Mouse (Mus musculus) CH12.LX (cell line): ENCODE data around the gene Tmem9. TPM values are rescaled to one million over a fixed set of nuclear protein-coding genes. Genes with fewer than 3 reads are reported as not detected.

ENCODE experiments used
- DNase-seq: peaks from one replicate; pipeline ENCODE4 v3.0.0-alpha.2; 2013; ENCODE audit errors: extremely low read depth
- H3K27ac ChIP-seq: 2 replicates; pipeline ENCODE4 v1.5.1; 2012; ENCODE audit warnings: low read depth, mild to moderate bottlenecking, control low read depth, moderate library complexity; ENCODE audit not compliant: insufficient read depth
- H3K27me3 ChIP-seq: replicated peaks from 2 replicates; pipeline ENCODE3; 2012; ENCODE audit warnings: inconsistent platforms
- H3K36me3 ChIP-seq, 2 experiments: replicated peaks in 1 of 2; 2 replicates each; pipeline versions ENCODE3 to v1.6.1; 2012; ENCODE audit warnings: inconsistent platforms in 1 of 2, low read length in 1 of 2, mild to moderate bottlenecking in 1 of 2, mixed read lengths in 1 of 2, moderate library complexity in 1 of 2; ENCODE audit not compliant: control insufficient read depth in 1 of 2, insufficient read depth in 1 of 2
- H3K4me1 ChIP-seq, 2 experiments: 2 replicates each; pipeline ENCODE4 v1.6.1; 2012; ENCODE audit warnings: inconsistent platforms in 1 of 2, moderate library complexity in 1 of 2; ENCODE audit not compliant: insufficient read depth in 2 of 2, control insufficient read depth in 1 of 2
- H3K4me2 ChIP-seq: 2 replicates; pipeline ENCODE4 v1.6.1; 2012; ENCODE audit warnings: low read depth, mild to moderate bottlenecking, control low read depth; ENCODE audit not compliant: poor library complexity, insufficient read depth, severe bottlenecking
- H3K4me3 ChIP-seq, 3 experiments: fragments of 150-350 bp in 1 of 3; sonication (generic) in 1 of 3; replicated peaks in 1 of 3; 2 replicates each; pipeline versions ENCODE3 to v1.5.1; 2011 to 2012; ENCODE audit warnings: low read depth in 2 of 3, low read length in 2 of 3, mild to moderate bottlenecking in 2 of 3, moderate library complexity in 2 of 3, control low read depth in 1 of 3, improper control_type of control experiment in 1 of 3, inconsistent platforms in 1 of 3, mixed read lengths in 1 of 3; ENCODE audit not compliant: poor library complexity in 1 of 3
- H3K79me2 ChIP-seq: replicated peaks from 2 replicates; pipeline ENCODE4 v1.6.1; 2012; ENCODE audit warnings: mild to moderate bottlenecking, moderate library complexity; ENCODE audit not compliant: control insufficient read depth, poor library complexity, insufficient read depth, severe bottlenecking; ENCODE audit errors: extremely low read depth
- H3K9ac ChIP-seq: 2 replicates; pipeline ENCODE4 v1.6.1; 2012; ENCODE audit warnings: low read depth, mild to moderate bottlenecking, control low read depth, moderate library complexity; ENCODE audit not compliant: insufficient read depth
- H3K9me3 ChIP-seq: replicated peaks from 2 replicates; pipeline ENCODE3; 2012; ENCODE audit warnings: low read length, inconsistent platforms, mixed read lengths
- BHLHE40 ChIP-seq: IDR thresholded peaks from 2 replicates; pipeline ENCODE4 v1.6.1; 2011; ENCODE audit warnings: mild to moderate bottlenecking, low read depth, low read length, improper control_type of control experiment
- CTCF ChIP-seq, 2 experiments: IDR thresholded peaks in 1 of 2; conservative IDR thresholded peaks in 1 of 2; 2 replicates each; pipeline ENCODE4 v1.5.1; 2011 to 2012; ENCODE audit warnings: low read depth in 2 of 2, low read length in 2 of 2, improper control_type of control experiment in 1 of 2, inconsistent platforms in 1 of 2, mild to moderate bottlenecking in 1 of 2, moderate library complexity in 1 of 2
- E2F4 ChIP-seq: IDR thresholded peaks from 2 replicates; pipeline ENCODE4 v1.6.1; 2011; ENCODE audit warnings: low read depth, low read length, improper control_type of control experiment; ENCODE audit not compliant: insufficient replicate concordance
- ETS1 ChIP-seq: conservative IDR thresholded peaks from 2 replicates; pipeline ENCODE4 v1.6.1; 2012; ENCODE audit warnings: low read depth, mild to moderate bottlenecking, inconsistent platforms, low read length, improper control_type of control experiment, moderate library complexity
- HCFC1 ChIP-seq: IDR thresholded peaks from 2 replicates; pipeline ENCODE4 v1.6.1; 2012; ENCODE audit warnings: low read depth, mild to moderate bottlenecking, inconsistent platforms, low read length, improper control_type of control experiment
- JUND ChIP-seq: conservative IDR thresholded peaks from 2 replicates; pipeline ENCODE4 v1.6.1; 2011; ENCODE audit warnings: low read depth, low read length, improper control_type of control experiment
- KAT2A ChIP-seq: IDR thresholded peaks from 2 replicates; pipeline ENCODE4 v1.6.1; 2012; ENCODE audit warnings: low read length, improper control_type of control experiment, inconsistent platforms; ENCODE audit not compliant: insufficient replicate concordance
- MAX ChIP-seq: IDR thresholded peaks from 2 replicates; pipeline ENCODE4 v1.6.1; 2011; ENCODE audit warnings: low read length, improper control_type of control experiment
- MAZ ChIP-seq: IDR thresholded peaks from 2 replicates; pipeline ENCODE4 v1.6.1; 2012; ENCODE audit warnings: low read depth, mild to moderate bottlenecking, inconsistent platforms, low read length, improper control_type of control experiment, moderate library complexity
- MXI1 ChIP-seq: IDR thresholded peaks from 2 replicates; pipeline ENCODE4 v1.6.1; 2011; ENCODE audit warnings: mild to moderate bottlenecking, low read depth, low read length, improper control_type of control experiment
- MYC ChIP-seq: IDR thresholded peaks from 2 replicates; pipeline ENCODE4 v1.6.1; 2011; ENCODE audit warnings: low read depth, mild to moderate bottlenecking, improper control_type of control experiment, low read length
- NELFE ChIP-seq: IDR thresholded peaks from 2 replicates; pipeline ENCODE4 v1.6.1; 2011; ENCODE audit warnings: low read depth, low read length, improper control_type of control experiment
- NRF1 ChIP-seq: IDR thresholded peaks from 2 replicates; pipeline ENCODE4 v1.6.1; 2014; ENCODE audit warnings: low read depth, mild to moderate bottlenecking, inconsistent platforms, low read length, improper control_type of control experiment, moderate library complexity
- POLR2A ChIP-seq: IDR thresholded peaks from 2 replicates; pipeline ENCODE4 v1.6.1; 2011; ENCODE audit warnings: low read depth, mild to moderate bottlenecking, improper control_type of control experiment, low read length
- POLR2AphosphoS2 ChIP-seq: IDR thresholded peaks from 2 replicates; pipeline ENCODE4 v1.6.1; 2011; ENCODE audit warnings: low read depth, low read length, improper control_type of control experiment
- RAD21 ChIP-seq: IDR thresholded peaks from 2 replicates; pipeline ENCODE4 v1.6.1; 2011; ENCODE audit warnings: low read depth, mild to moderate bottlenecking, low read length, improper control_type of control experiment, moderate library complexity
- RCOR1 ChIP-seq: conservative IDR thresholded peaks from 2 replicates; pipeline ENCODE4 v1.6.1; 2012; ENCODE audit warnings: low read depth, mild to moderate bottlenecking, inconsistent platforms, low read length, improper control_type of control experiment
- SIN3A ChIP-seq: IDR thresholded peaks from 2 replicates; pipeline ENCODE4 v1.6.1; 2012; ENCODE audit warnings: low read length, improper control_type of control experiment, inconsistent platforms
- TBP ChIP-seq: conservative IDR thresholded peaks from 2 replicates; pipeline ENCODE4 v1.6.1; 2011; ENCODE audit warnings: low read depth, low read length, improper control_type of control experiment
- TCF12 ChIP-seq: IDR thresholded peaks from 2 replicates; pipeline ENCODE4 v1.6.1; 2014; ENCODE audit warnings: low read depth, mild to moderate bottlenecking, inconsistent platforms, low read length, improper control_type of control experiment
- UBTF ChIP-seq: IDR thresholded peaks from 2 replicates; pipeline ENCODE4 v1.6.1; 2012; ENCODE audit warnings: low read depth, mild to moderate bottlenecking, inconsistent platforms, low read length, improper control_type of control experiment, moderate library complexity
- USF2 ChIP-seq: conservative IDR thresholded peaks from 2 replicates; pipeline ENCODE4 v1.6.1; 2011; ENCODE audit warnings: low read depth, low read length, improper control_type of control experiment
- ZKSCAN1 ChIP-seq: IDR thresholded peaks from 2 replicates; pipeline ENCODE4 v1.6.1; 2012; ENCODE audit warnings: low read depth, inconsistent platforms, low read length, improper control_type of control experiment, borderline replicate concordance
- ZMIZ1 ChIP-seq: IDR thresholded peaks from 2 replicates; pipeline ENCODE4 v1.6.1; 2012; ENCODE audit warnings: low read depth, mild to moderate bottlenecking, inconsistent platforms, low read length, improper control_type of control experiment
- ZNF384 ChIP-seq: IDR thresholded peaks from 2 replicates; pipeline ENCODE4 v1.6.1; 2012; ENCODE audit warnings: low read depth, low read length, improper control_type of control experiment, inconsistent platforms
- dilution Hi-C: fragments of 300-500 bp; cut with MboI; formaldehyde crosslinking; loops from 2 replicates; pipeline ENCODE4 v1.14.3; 2020; ENCODE audit warnings: low sequenced_read_pairs; ENCODE audit not compliant: extremely low pct_unique_long_range_greater_than_20kb, extremely low pct_ligation_motif_present
- in situ Hi-C: fragments of 300-500 bp; cut with MboI; formaldehyde crosslinking; loops from 3 replicates; pipeline ENCODE4 v1.14.3; 2019; ENCODE audit warnings: low sequenced_read_pairs, low pct_ligation_motif_present, low pct_unique_long_range_greater_than_20kb, mixed read lengths
- polyA plus RNA-seq: library from polyadenylated mRNA; unstranded; fragments of >175 nt; gene quantifications from 2 replicates; pipeline ENCODE4 v1.2.1, GENCODE M21; 2012; ENCODE audit warnings: low read depth; ENCODE audit not compliant: insufficient read length
- total RNA-seq, 2 experiments: library from RNA; depleted of rRNA; stranded (reverse); fragments of 300-350 nt in 1 of 2; fragments of >200 nt in 1 of 2; gene quantifications; 2 replicates each; pipeline ENCODE4 v1.2.3; 2012 to 2014

The Tmem9 gene
- total and polyA plus RNA-seq, 3 experiments = 22.2 to 28.2 (median 23.9) TPM

DNA sequence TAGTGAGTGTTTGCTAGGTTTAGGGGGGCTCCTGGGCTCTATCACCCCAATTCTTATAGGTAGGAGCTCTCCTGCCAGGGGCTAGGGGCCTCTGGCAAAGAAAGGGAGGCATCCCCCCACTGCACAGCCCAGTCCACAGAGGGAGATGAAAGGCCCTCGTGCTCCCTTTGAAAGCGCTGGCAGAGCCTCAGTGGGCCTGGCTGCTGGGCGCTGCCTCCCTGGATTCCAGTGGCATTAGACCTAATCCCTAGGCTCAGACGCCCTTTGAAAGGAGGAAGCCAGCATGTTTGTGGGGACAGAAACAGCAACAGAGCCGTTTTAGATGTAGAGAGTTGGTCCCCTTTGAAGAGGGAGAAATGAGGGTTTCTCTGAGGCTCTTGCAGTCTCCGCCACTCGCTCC, 22.3 kb downstream of the Tmem9 start:
- Histone ChIP-seq H3K27me3 (no peaks in the 10 kb centered on the region), H3K9me3 (no peaks in the 10 kb centered on the region), H3K36me3 (peaks cover 49 to 99% of the 10 kb centered on the region in 2 experiments), H3K79me2 (no peaks in the 10 kb centered on the region), H3K4me1 (peaks cover 0 to 18% of the 10 kb centered on the region in 2 experiments; a peak in 2 of 4 replicates), H3K27ac (no peak overlapping the region), H3K4me2 (no peak overlapping the region), H3K9ac (no peak overlapping the region), H3K4me3 (no peak overlapping the region)
- dilution Hi-C loops = no loop called here
- in situ Hi-C loops = no loop called here
- TF ChIP-seq ZNF384 (no peak), MYC (no peak), POLR2A (no peak), E2F4 (no peak), BHLHE40 (no peak), ZKSCAN1 (no peak), ETS1 (no peak), USF2 (no peak), TBP (no peak), TCF12 (no peak), NRF1 (no peak), POLR2AphosphoS2 (no peak), MAZ (no peak), KAT2A (no peak), UBTF (no peak), SIN3A (no peak), NELFE (no peak), JUND (no peak), RAD21 (no peak), MXI1 (no peak)
- DNase-seq = no peak

DNA sequence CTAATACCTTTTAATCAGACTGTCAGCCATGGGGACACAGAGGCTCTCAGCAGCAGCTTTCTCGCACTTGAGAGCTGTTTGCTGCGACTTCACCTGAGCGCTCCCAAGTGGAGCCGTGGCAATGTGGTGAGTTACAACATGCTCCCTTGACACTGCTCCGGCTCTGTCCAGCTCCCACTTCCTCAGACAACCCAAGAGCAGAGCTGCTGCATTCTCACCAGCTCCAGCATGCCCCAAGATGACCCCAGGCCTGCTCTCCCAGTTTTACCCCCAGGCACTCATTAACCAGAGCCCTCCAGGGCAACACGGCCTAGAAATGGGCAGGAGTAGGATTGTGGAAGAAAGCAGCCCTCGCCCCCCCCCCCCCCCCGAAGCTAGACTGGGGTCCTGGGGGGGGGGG, 23.7 kb downstream of the Tmem9 start:
- Histone ChIP-seq H3K4me1 (peaks cover 0 to 18% of the 10 kb centered on the region in 2 experiments; a peak in 2 of 4 replicates), H3K27ac (no peak overlapping the region), H3K27me3 (no peaks in the 10 kb centered on the region), H3K79me2 (no peaks in the 10 kb centered on the region), H3K9ac (no peak overlapping the region), H3K4me3 (no peak overlapping the region), H3K9me3 (no peaks in the 10 kb centered on the region), H3K4me2 (no peak overlapping the region), H3K36me3 (peaks cover 44 to 89% of the 10 kb centered on the region in 2 experiments)
- TF ChIP-seq NRF1 = no peak
- no peak for TF ChIP-seq RCOR1
- no peak for TF ChIP-seq BHLHE40
- TF ChIP-seq ZNF384 = no peak
- TF ChIP-seq CTCF (conservative IDR thresholded peaks at IDR 0.05 in 1 of 2, IDR thresholded peaks at IDR 0.05 in 1 of 2; ENCODE audit: low read depth in 2 of 2, low read length in 2 of 2) = no peak
- TF ChIP-seq HCFC1 = no peak
- TF ChIP-seq JUND = no peak
- TF ChIP-seq MAX = no peak
- no peak for TF ChIP-seq MXI1
- TF ChIP-seq E2F4 = no peak
- TF ChIP-seq MYC = no peak
- no peak for TF ChIP-seq ZMIZ1
- DNase-seq = no peak
- dilution Hi-C loops (no loop called here), in situ Hi-C loops (no loop called here)
